Mouse (Mus musculus) liver, embryonic 14.5 days (tissue): ENCODE data around the gene Specc1l.

Source experiments
- CTCF ChIP-seq: IDR thresholded peaks from 2 replicates; pipeline ENCODE4 v1.5.1; 2016; ENCODE audit warnings: antibody characterized with exemption, low read depth, control low read depth
- EP300 ChIP-seq: IDR thresholded peaks from 2 replicates; pipeline ENCODE4 v1.6.1; 2016; ENCODE audit warnings: antibody characterized with exemption, low read depth

- TF ChIP-seq CTCF (no peak), EP300 (no peak)
Measured at GRCm38 (mm10) chr10:75338852-75339251, 127.0 kb downstream of the Specc1l start.
